Mouse (Mus musculus): Measurements from ENCODE around the gene Ccna1. TPM values are rescaled to one million over a fixed set of nuclear protein-coding genes. Genes with fewer than 3 reads are reported as not detected.

Ccna1 gene
- polyA plus RNA-seq, 1 experiment from 2014 or later, result 1.7 TPM

- Histone ChIP-seq H3K4me3 (no peak overlapping the region), H3K27ac (no peak overlapping the region), H3K4me1 (peaks cover 9% of the 10 kb centered on the region; the same call in 1 of the 2 replicates), H3K27me3 (no peaks in the 10 kb centered on the region), H3K9me3 (no peaks in the 10 kb centered on the region), H3K4me2 (no peak overlapping the region), H3K9ac (no peak overlapping the region), H3K36me3 (no peaks in the 10 kb centered on the region)
- WGBS, result 63% methylated on average over 5 of the region's 5 CpGs
- ATAC-seq (ENCODE audit: insufficient number of reproducible peaks, insufficient read depth, low FRiP score, low TSS enrichment, low read depth), result no peak
Observed at GRCm38 (mm10) chr3:55086948-55087347, 31.6 kb upstream of the Ccna1 start.

- 58% methylated on average over 3 of the region's 3 CpGs for WGBS
- Histone ChIP-seq H3K4me1 (peaks cover 9% of the 10 kb centered on the region; the same call in 1 of the 2 replicates), H3K27ac (no peak overlapping the region), H3K9me3 (no peaks in the 10 kb centered on the region), H3K36me3 (no peaks in the 10 kb centered on the region), H3K27me3 (no peaks in the 10 kb centered on the region), H3K4me3 (no peak overlapping the region), H3K9ac (no peak overlapping the region), H3K4me2 (no peak overlapping the region)
- ATAC-seq (ENCODE audit: insufficient number of reproducible peaks, insufficient read depth, low FRiP score, low TSS enrichment, low read depth), result no peak
Observed at GRCm38 (mm10) chr3:55085716-55086115, 30.4 kb upstream of the Ccna1 start.

DNA sequence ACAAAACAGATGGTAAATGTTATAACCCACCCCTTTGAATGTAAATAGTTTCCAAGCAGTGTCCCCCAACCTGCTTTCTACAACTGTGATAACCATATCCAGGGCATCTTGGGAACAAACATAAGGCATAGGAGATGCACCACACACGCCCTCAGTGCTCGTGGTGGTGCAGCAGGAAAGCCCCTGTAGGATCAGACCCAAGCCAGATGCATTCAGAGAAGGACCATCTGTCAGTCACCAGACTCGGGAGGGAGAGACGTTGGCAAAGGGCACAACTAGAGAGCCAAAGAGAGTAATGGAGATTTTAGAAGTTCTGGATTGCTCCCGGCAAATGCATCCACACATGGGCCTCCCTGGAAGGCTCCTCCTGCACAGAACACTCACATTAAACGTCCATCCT is 29.5 kb upstream of the Ccna1 start:
- Histone ChIP-seq H3K9ac (no peak overlapping the region), H3K9me3 (no peaks in the 10 kb centered on the region), H3K4me2 (no peak overlapping the region), H3K27me3 (no peaks in the 10 kb centered on the region), H3K27ac (no peak overlapping the region), H3K36me3 (no peaks in the 10 kb centered on the region), H3K4me3 (no peak overlapping the region), H3K4me1 (peaks cover 9% of the 10 kb centered on the region; the same call in 1 of the 2 replicates)
- no peak for ATAC-seq (ENCODE audit: insufficient number of reproducible peaks, insufficient read depth, low FRiP score, low TSS enrichment, low read depth)
- WGBS, result 61% methylated on average over 6 of the region's 6 CpGs

GRCm38 (mm10) chr3:55080055-55080454 is 24.8 kb upstream of the Ccna1 start:
- ATAC-seq (ENCODE audit: insufficient number of reproducible peaks, insufficient read depth, low FRiP score, low TSS enrichment, low read depth), result no peak
- Histone ChIP-seq H3K4me1 (no peaks in the 10 kb centered on the region; the same call in 1 of the 2 replicates), H3K27me3 (no peaks in the 10 kb centered on the region), H3K27ac (no peak overlapping the region), H3K4me3 (no peak overlapping the region), H3K9ac (no peak overlapping the region), H3K36me3 (no peaks in the 10 kb centered on the region), H3K4me2 (no peak overlapping the region), H3K9me3 (no peaks in the 10 kb centered on the region)
- 15% methylated on average over 6 of the region's 6 CpGs for WGBS

DNA sequence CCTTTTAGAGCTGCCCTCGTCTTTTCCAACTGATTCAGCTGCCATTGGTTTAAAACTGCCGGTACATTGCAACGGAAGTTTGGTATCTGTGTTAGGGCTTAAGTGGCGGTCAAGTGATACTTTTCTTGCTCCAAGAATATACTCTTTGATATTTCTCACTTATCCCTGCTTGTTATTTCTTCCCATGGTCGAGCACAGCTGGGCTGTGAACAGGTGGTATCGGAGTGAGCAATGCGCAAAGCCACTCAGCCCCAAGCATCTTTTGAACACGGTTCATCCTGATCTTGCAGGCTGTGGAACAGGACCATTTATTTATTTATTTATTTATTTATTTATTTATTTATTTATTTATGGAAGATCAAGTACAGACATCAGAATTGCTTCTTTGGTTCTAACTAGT is 24.3 kb upstream of the Ccna1 start:
- 79% methylated on average over 8 of the region's 8 CpGs for WGBS
- Histone ChIP-seq H3K4me2 (no peak overlapping the region), H3K4me1 (no peaks in the 10 kb centered on the region; the same call in 1 of the 2 replicates), H3K27me3 (no peaks in the 10 kb centered on the region), H3K27ac (no peak overlapping the region), H3K4me3 (no peak overlapping the region), H3K36me3 (no peaks in the 10 kb centered on the region), H3K9me3 (no peaks in the 10 kb centered on the region), H3K9ac (no peak overlapping the region)
- ATAC-seq (ENCODE audit: insufficient number of reproducible peaks, insufficient read depth, low FRiP score, low TSS enrichment, low read depth), result no peak

DNA sequence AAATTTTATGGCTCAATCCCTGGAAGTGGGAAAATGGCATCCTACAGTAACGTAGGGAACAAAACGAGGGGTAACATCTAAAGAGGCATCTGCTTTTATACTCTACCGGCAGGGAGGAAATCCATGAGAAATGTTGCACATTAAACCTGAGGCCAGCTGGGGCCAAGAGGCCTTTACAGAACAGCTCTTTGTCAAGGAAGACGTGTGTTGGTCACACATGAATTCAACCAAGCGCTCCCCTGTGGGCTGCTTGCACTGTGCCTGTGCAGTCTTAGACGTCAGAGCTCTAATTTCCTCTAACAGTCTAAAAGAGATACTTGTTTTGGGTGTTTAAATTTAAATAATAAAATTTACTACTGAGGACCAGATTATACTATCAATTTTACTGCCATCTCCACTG is 22.9 kb upstream of the Ccna1 start:
- 34% methylated on average over 6 of the region's 6 CpGs for WGBS
- Histone ChIP-seq H3K4me2 (no peak overlapping the region), H3K27me3 (no peaks in the 10 kb centered on the region), H3K27ac (no peak overlapping the region), H3K36me3 (no peaks in the 10 kb centered on the region), H3K9ac (no peak overlapping the region), H3K4me1 (no peaks in the 10 kb centered on the region; the same call in 1 of the 2 replicates), H3K9me3 (no peaks in the 10 kb centered on the region), H3K4me3 (no peak overlapping the region)
- ATAC-seq (ENCODE audit: insufficient number of reproducible peaks, insufficient read depth, low FRiP score, low TSS enrichment, low read depth), result no peak

- Histone ChIP-seq H3K27me3 (no peaks in the 10 kb centered on the region), H3K4me1 (no peaks in the 10 kb centered on the region; the same call in 1 of the 2 replicates), H3K27ac (no peak overlapping the region), H3K9me3 (no peaks in the 10 kb centered on the region), H3K4me3 (no peak overlapping the region), H3K9ac (no peak overlapping the region), H3K36me3 (no peaks in the 10 kb centered on the region), H3K4me2 (no peak overlapping the region)
- WGBS, result 47% methylated on average over 3 of the region's 3 CpGs
- no peak for ATAC-seq (ENCODE audit: insufficient number of reproducible peaks, insufficient read depth, low FRiP score, low TSS enrichment, low read depth)
Observed at GRCm38 (mm10) chr3:55075294-55075648, 20.0 kb upstream of the Ccna1 start.

DNA sequence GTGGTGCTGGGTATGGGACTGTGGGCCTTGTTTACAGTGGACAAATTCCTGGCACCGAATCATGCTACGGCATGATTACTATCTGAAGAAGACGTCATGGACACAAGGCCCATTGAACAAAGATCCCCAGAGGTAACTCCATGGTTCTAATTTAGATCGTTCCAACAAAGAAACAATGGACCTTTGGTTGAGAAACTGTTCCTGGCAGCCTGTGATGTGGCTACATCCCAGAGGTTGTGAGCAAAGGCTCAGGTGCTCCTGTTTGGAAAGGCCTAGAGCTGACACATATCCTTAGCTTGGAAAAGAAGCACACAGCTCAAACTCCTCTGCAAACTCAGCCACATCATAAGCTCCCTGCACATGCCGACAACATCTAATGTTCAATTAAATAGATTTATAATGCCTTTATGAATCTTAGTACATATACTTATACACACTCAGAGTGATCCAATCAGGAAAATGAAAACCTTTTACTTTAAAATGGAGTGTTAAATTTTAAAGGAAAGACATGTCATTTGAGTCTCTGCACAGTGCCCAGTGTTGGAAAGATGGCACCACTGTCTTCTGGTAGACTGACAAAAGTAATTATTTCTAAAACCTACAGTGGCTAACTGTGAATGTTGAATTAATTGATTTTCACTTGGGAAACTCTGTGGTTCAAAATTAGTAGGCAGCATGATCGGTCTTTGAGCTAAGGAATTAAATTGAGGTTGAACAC is 19.4 kb upstream of the Ccna1 start:
- ATAC-seq (ENCODE audit: insufficient number of reproducible peaks, insufficient read depth, low FRiP score, low TSS enrichment, low read depth), result no peak
- H3K27me3 ChIP-seq, result no peaks in the 10 kb centered on the region
- H3K4me3 ChIP-seq, result no peak overlapping the region
- H3K27ac ChIP-seq, result no peak overlapping the region
- 63% methylated on average over 6 of the region's 6 CpGs for WGBS
- H3K4me2 ChIP-seq, result no peak overlapping the region
- no peak overlapping the region for H3K9ac ChIP-seq
- no peaks in the 10 kb centered on the region for H3K9me3 ChIP-seq
- no peaks in the 10 kb centered on the region; the same call in 1 of the 2 replicates for H3K4me1 ChIP-seq
- no peaks in the 10 kb centered on the region for H3K36me3 ChIP-seq

DNA sequence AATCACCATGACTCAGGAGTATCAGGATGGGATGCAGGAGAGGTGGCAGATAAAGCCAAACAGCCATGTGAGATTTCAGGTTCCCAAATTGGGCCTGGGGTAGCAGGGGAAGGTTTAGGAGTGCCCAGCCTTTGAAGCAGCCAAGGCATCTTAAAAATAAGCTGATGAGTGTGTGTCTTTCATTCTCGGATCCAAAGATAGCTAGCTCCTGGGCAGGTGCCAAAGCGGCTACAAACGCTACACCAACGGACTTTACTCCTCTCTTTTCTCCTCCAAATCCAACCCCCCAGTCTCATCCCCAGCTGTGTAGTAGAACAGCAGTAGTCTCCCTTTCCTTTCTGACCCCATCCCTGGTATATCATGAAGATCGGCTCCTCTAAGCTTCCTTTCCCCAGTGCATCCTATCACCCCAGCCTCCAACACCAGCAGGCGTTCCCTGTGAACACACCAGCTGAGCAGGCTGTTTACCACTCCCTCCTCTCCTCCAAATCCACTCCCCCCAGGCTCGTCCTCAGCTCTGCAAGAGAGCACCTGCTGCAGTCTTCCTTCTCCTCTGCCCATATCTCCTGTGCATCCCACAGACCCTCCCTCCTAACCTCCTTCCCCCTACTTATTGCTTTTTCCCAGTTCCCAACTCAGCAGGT is 12.6 kb upstream of the Ccna1 start:
- 33% methylated on average over 7 of the region's 7 CpGs for WGBS
- H3K9me3 ChIP-seq, result no peaks in the 10 kb centered on the region
- H3K4me3 ChIP-seq, result no peak overlapping the region
- no peak overlapping the region for H3K9ac ChIP-seq
- no peak overlapping the region for H3K27ac ChIP-seq
- no peak overlapping the region for H3K4me2 ChIP-seq
- peaks cover 18% of the 10 kb centered on the region; the same call in 1 of the 2 replicates for H3K27me3 ChIP-seq
- ATAC-seq (ENCODE audit: insufficient number of reproducible peaks, insufficient read depth, low FRiP score, low TSS enrichment, low read depth), result no peak
- no peaks in the 10 kb centered on the region for H3K36me3 ChIP-seq
- H3K4me1 ChIP-seq, result no peaks in the 10 kb centered on the region

DNA sequence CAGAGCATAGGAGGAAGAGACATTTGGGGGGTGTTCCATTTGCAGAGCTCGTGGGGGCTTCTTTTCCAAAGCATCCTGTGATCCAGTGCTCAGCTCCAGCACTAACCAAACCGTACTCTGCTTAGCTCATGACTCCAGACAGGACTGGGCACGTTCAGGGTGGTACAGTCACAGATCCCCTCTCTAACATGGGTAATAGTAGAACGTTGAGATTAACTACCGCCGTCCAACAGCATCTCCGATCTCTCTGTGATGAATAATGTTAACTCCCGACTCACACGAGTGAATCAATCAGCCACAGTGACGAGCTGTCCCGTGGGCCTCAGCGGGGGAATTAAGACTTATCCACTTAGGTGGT is 11.3 kb upstream of the Ccna1 start:
- Histone ChIP-seq H3K4me3 (no peak overlapping the region), H3K4me1 (no peaks in the 10 kb centered on the region), H3K9me3 (no peaks in the 10 kb centered on the region), H3K9ac (no peak overlapping the region), H3K27me3 (peaks cover 18% of the 10 kb centered on the region; the same call in 1 of the 2 replicates), H3K27ac (no peak overlapping the region), H3K36me3 (no peaks in the 10 kb centered on the region), H3K4me2 (no peak overlapping the region)
- ATAC-seq (ENCODE audit: insufficient number of reproducible peaks, insufficient read depth, low FRiP score, low TSS enrichment, low read depth), result no peak
- WGBS, result 58% methylated on average over 12 of the region's 12 CpGs

GRCm38 (mm10) chr3:55065738-55066665 is 10.7 kb upstream of the Ccna1 start:
- H3K27ac ChIP-seq, result no peak overlapping the region
- ATAC-seq (ENCODE audit: insufficient number of reproducible peaks, insufficient read depth, low FRiP score, low TSS enrichment, low read depth), result peak; percentile 48; the same call in 1 of the 2 replicates
- H3K36me3 ChIP-seq, result no peaks in the 10 kb centered on the region
- 67% methylated on average over 14 of the region's 14 CpGs for WGBS
- H3K9me3 ChIP-seq, result no peaks in the 10 kb centered on the region
- no peak overlapping the region for H3K4me2 ChIP-seq
- H3K9ac ChIP-seq, result no peak overlapping the region
- H3K4me1 ChIP-seq, result no peaks in the 10 kb centered on the region
- H3K4me3 ChIP-seq, result no peak overlapping the region
- H3K27me3 ChIP-seq, result peaks cover 18% of the 10 kb centered on the region; the same call in 1 of the 2 replicates
